Mouse (Mus musculus) left cerebral cortex, postnatal 36 days (tissue): ENCODE measurements around the gene Jmjd1c. TPM values are rescaled to one million over a fixed set of nuclear protein-coding genes. Genes with fewer than 3 reads are reported as not detected.

Source experiments
- DNase-seq, 2 experiments: peaks; one replicate each; pipeline ENCODE4 v3.0.0; 2021 to 2022; ENCODE audit warnings: low spot score in 2 of 2, mixed read lengths in 1 of 2
- intact Hi-C: fragments of 180-260 bp; cut with DNase I; formaldehyde crosslinking; loops from one replicate; pipeline ENCODE4 v1.15.1; 2025
- total RNA-seq, 2 experiments: library from RNA; stranded (reverse); gene quantifications; 2 replicates each; pipeline ENCODE4 v1.2.3; 2021

Jmjd1c gene
- total RNA-seq = 10 to 100 TPM; 71.2 to 96.3 TPM

DNA sequence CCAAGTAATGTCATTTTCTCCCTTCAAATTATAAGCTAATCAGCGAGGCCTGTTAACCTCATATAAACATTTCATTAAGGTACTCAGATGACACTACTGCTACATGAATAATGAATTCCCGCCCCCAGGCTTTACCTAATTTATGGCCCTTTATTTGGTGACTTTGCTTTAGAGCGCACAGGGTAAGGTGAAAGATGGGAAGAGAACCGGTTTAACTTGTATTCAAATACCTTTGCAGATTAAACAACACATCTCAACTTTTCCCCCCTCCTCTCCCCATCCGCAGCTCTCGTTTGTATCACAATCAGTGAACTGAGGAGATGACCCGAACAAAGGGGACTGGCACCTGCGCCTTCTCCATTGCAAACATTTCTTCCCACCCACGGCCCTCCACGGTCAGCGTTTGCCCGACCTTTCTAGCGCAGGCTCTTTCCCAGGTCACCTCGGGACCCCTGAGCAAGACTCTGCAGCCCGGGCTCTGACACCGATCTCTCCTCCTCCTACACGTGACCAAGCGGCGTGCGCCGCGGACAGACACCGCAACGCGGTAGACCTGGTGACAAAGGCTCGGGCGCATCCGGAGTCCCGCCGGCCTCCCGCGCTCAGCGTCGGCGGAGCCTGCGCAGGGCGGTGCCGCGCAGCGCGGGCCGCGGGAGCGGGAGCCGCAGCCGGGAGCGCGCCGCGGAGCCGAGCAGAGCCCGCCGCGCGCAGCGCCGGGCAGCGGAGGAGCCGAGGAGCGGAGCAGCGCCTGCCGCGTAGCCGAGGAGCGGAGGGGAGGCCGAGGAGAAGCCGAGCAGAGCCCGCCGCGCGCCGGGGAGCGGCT is at the start of gene Jmjd1c:
Jmjd1c (plus strand) TSS at position 328 of the 823 bp plus-strand sequence.
- intact Hi-C loops = loop anchor here (1.0 to 5.0 kb wide), 5 partner anchors 31 to 176 kb away; no protein-coding TSS in a partner anchor

DNA sequence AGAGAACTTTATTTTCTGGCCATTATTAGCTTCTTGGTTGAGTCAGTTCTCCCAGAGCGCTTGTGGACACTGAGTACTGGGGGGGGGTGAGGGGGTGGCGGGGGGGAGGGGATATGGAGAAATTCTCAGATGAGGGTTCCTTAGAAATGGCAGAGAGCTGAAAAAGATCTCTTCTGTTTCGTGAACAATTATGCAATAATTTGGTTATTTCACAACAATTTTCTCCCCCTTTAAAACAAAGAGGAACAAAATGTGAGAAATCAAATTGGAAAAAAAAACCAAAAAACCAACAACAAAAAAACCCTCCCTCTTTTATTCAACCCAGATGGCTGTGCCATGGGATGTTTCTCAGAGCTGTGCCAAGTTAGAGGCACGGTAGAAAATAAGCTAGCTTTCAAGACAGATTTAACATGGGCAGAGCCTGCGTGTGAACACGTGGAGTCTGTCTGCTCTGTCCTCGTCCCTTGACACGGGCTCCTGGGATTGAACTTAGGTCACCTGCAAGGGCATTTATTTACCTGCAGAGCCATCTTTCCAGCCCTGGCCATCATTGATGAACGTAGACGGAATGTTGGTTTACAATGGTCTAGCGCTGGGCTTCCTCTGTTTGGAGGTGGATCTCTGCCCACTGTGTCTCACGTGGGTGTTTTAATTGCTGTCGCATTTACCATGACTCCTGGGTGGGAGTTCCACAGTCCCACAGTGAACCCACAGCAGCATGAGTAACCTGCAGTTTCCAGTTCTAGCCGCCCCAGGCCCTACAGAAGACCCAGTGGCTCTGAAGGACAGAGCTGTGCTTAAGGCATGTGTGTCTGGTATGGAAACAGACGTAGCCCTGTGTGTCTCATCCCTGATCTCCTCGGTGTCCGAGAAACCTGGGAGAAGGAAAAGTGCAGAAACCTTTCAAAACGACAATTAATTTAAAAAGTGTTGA is 47.9 kb upstream of the Jmjd1c start:
- DNase-seq = peak in 1 of 2 experiments; percentile 29
- intact Hi-C loops = no loop called here

More for the DNA sequence above, at the start of gene Jmjd1c:
- DNase-seq = peak; percentile 85 to 89

DNA sequence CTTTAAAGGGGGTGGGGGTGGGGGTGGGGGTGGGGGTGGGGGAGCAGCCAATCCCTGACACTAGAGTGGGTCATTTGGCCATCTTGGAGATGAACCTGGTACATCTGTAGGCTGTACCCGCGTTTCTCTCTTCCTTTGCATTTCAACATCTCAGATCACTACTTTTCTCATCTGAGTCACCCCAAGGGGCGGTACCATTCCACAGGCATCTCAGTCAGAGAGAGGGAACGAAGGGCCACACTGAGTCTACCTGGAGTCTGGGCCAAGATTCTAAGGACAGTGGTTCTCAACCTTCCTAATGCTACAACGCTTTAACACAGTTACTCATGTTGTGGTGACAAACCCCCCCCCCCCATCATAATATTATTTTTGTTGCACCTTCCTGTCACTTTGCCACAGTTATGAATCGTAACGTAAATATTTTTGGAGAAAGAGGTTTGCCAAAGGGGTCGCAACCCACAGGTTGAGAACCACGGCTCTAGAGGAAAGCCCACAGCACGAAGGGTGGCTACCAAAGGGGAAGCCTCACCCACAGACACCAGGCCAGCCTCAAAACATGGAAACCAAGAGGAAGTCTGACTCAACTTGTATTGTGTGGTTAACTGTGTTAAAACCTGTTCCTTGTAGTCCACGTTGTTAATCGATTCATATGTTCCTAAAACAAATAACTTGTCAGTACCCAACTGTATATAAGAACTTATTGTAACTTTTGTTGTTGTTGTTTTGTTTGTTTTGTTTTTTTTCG is 46.9 kb upstream of the Jmjd1c start:
- intact Hi-C loops = no loop called here
- DNase-seq = no peak

DNA sequence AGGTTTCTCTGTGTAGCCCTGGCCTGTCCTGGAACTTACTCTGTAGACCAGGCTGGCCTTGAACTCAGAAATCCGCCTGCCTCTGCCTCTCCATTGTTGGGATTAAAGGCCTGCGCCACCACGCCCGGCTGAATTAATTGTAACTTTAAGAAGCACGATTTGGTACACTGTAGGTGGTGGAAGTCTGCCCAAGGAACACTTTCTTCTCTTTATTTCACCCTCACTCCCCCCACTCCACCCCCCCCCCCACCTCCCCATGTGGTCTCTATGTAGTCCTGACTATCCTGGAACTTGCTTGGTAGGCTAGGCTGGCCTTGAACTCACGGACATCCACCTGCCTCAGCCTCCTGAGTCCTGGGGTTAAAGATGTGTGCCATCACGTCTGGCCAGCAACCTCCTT is 46.3 kb upstream of the Jmjd1c start:
- no peak for DNase-seq

DNA sequence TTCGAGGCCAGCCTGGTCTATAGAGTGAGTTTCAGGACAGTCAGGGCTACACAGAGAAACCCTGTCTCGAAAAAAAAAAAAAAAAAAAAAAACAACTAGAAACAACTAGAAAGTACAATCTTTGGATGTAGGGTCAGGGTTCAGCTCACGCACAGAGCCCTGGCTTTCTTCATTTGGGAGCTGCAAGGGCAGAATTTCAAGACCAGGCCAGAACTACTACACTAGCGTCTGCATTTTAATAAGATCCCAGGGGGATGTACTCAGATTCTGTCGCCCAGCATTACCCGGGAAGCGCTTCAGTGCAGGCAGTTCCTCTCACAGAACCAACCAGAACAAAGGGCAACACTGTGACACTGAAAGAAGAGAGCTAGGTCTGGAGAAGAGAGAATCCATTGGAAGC is 45.2 kb upstream of the Jmjd1c start:
- DNase-seq = no peak
- intact Hi-C loops = no loop called here

More for the DNA sequence above, 46.3 kb upstream of the Jmjd1c start:
- intact Hi-C loops = no loop called here

DNA sequence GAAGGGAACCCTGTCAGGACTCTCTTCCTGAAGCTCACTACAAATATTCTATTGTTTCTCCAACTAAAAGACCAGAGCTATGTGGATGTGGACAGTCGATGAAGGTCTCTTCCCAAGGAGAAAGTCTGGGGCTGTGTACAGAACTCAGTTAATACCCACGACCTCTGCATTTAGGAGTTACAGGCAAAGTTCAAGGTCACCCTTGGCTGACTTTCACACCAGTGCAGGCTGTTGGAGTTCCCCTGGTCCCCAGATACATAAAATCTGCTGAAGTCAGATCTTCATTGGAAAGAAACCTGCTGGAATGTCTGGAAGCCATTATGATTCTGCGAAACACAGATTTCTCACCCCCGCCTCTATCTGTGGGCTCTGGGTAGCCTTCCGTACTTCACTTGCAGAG is 44.5 kb upstream of the Jmjd1c start:
- no peak for DNase-seq
- intact Hi-C loops = no loop called here

DNA sequence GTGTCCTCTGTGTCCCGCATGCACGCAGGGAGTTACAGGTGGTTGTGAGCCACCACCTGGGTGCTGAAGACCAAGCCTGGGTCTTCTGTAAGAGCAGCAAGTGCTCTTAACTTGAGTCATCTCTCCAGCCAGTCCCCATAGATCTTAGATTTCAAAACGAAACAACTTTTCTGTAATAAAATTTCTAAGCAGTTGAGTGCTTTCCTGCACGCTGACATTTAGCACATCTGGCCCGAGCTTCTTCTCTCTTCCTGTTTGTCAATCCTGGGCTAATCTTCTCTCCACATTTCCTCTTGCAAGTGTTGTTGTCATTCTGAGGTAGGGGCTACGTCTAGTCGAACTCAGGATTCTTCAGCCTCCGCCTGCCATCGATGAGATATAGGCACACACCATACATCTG is 43.5 kb upstream of the Jmjd1c start:
- no peak for DNase-seq
- intact Hi-C loops = no loop called here

DNA sequence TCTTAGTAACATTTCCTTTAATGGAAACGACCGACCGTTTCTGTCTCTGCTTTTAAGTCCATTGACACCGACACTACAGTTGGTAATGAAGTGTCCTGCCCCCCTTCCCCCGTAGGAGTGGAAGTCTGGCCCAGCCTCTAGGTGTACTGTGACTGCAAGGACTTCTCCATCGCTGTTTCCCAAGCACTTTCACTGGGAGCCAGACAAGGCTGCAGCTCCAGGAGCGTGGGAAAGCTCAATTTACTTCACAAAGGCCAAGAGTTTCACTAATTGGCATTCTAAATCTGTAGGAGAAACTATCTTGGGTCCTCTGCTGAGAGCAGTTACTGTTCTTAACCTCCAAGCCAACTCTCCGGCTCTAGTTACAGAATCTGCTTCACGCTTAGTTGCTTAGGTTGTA is 42.5 kb upstream of the Jmjd1c start:
- no peak for DNase-seq
- intact Hi-C loops = no loop called here

DNA sequence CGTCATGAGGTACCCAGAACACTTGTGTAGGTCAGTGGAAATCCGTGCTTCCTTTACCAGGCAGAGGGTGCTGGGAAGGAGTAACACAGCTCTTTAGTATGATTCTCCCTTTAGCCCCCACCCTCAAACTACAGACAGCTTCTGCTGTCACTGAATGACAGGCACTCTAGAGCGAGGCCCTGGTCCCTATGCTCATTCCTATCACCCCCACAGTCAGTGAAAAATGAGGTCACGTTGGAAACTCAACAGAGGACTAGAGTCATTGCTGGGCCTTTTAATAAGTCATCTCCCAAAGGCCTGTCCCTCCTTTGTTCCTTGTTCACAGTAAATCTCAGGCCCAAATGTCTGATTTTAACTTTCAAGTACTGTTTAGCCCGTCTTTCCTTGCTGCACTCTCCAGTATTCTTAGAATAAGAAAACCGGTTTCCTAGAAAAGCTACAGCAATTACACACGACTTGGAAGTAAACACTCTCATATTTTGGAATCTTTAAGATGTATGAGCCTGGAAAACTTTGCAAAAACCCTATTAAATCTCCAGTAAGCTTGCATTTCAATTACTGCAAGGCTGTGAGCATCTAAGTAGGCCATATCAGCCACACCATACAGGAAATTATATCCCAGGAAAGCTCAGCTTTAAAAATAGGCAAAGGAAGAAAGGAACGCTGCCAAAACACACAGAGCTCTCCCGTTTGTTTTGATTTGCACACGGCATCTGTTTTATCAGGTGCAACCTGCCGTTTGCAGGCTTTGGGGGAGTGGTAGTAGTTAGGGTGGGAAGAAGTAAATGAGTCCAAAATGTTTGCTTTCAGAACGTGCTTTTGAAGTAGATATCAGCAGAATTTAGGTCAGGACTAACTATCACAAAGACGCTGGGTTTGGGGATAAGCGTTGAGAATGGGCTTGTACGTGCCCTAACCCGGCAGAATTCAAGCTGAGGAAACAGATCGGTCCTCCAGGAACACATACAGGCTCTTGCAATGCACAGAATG is 39.8 kb upstream of the Jmjd1c start:
- no peak for DNase-seq
- intact Hi-C loops = no loop called here

DNA sequence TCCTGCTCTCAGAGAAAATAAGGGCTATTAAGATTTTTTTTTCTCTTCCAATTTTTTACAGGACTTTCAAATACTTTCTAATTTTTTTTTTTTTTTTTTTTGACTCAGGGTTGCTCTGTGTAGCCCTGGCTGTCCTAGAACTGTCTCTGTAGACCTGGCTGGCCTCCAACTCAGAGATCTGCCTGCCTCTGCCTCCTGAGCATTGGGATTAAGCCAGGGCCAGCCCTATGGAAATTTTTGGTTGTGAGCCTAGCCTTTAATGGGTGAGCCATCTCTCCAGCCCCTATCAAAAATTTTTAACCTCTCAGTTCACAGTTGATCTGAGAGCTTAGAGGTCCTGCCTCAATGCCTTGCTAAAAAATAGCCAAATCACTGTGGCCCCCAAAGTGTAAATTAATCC is 38.7 kb upstream of the Jmjd1c start:
- intact Hi-C loops = no loop called here
- no peak for DNase-seq

DNA sequence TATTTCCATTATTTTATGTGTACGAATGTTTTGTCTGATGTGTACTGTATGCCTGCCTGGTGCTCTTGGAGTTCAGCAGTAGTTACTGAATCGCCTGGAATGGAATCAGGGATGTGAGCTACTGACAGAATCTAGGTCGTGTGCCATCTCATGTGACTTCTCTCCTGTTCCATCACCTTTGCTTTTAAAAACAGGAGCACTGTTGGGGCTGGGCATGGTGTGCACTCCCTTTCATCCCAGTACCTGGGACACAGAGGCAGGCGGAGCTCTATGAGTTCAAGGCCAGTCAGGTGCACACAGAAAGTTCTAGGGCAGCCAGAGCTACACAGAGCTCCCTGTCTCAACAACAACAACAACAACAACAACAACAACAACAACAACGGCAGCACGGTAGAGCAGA is 38.2 kb upstream of the Jmjd1c start:
- no peak for DNase-seq
- intact Hi-C loops = no loop called here

DNA sequence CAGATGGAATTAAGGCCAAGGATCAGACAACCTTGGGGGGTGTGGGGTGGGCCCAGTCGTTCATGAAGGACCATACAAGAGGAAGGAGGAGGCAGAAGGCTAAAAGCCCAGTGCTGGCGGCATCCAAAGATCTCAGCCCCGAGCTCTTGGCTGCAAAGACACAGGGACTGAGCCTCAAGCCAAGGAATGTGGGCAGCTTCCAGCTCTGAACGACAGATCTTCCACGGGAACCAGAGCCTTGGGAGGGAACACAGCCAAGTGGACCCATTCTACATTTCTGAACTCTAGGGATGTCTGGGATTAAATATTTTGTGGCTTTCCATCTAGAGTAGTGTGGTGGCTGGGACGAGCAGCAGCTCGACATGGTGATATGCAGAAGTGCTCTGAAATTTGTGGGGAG is 37.6 kb upstream of the Jmjd1c start:
- intact Hi-C loops = no loop called here
- DNase-seq = peak in 1 of 2 experiments; percentile 35

DNA sequence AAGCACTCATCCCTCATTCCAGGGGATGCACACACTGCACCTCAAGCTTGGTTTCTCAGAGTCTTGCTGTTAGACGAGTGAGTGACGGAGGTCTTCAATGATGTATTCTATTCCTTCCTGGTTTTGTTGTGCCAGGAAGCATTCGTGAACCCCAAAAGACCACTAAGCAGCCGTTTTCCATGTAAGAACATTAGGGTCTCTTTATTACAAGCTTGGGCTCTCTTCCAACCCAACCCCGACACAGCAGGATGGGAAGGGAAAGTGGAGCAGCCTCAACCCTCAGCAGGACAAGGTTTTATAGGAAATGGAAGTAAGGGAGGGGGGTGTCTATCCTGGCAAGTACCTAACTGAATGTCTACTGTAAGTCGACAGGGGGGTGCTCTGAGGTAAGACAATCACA is 37.2 kb upstream of the Jmjd1c start:
- DNase-seq = no peak
- intact Hi-C loops = no loop called here

DNA sequence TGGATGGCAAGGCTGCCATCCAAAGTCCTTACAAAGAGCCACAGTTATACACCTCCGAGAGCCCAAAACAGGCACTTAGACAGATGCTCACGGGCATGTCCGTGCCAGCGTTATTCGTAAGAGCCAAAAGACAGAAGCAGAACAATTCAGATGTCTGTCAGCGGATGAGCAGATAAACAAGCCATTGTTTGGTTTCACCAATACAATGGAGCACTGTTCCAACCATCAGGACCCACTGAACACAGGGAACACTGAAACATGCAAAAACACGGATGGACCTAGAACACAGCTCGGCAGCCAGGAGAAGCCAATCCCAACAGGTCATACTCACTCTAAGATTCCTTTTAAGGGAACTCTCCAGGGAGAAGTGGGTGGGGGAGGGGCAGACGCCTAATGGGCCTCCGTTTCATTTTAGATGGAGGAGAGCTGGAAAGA is 34.5 kb upstream of the Jmjd1c start:
- intact Hi-C loops = no loop called here
- no peak for DNase-seq

DNA sequence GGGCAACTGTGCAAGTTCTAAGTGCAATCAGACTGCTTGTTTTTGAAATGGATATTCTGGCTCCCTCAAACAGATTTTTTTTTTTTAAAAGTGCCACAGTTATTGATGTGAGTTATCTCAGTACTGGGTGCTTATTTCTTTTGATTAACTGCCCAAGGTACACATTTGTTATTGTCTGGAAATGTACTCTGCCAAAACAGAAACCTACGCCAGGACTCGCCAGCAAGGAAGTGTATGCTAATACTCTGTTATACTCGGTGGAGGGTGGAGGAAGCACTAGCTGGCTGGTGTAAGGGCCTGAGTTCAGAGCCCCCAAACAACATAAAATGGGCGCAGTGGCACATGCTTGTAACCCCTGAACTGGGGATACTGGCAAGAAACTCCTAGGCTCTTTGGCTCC is 34.1 kb upstream of the Jmjd1c start:
- no peak for DNase-seq
- intact Hi-C loops = no loop called here

DNA sequence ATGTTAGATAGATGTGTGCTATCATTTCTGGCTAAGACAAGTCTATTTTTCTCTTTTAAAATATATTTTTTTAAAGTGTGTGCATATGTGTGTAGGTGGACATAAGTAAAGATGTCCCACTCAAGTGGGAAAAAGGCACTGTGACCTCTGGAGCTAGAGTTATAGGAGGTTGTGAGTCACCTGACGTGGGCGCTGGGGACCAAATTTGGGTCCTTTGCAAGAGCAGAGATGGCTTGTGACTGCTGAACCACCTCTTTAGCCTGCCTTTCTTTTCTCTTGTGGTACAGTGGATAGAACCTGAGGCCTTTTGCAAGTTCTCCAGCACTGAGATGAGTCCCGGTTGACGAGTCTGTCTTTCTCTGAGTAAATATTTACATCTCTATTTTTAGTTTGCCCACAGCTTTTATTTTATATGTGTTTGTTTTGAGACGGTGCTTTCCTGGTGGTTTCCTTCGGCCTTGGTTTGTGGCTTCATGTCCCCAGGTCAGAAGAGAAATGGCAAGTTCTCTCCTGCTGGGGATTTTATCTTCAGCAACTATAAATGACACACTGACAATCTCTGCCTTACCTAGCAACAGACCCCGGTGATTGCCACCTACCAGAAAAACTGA is 30.5 kb upstream of the Jmjd1c start:
- DNase-seq = no peak
- intact Hi-C loops = no loop called here

DNA sequence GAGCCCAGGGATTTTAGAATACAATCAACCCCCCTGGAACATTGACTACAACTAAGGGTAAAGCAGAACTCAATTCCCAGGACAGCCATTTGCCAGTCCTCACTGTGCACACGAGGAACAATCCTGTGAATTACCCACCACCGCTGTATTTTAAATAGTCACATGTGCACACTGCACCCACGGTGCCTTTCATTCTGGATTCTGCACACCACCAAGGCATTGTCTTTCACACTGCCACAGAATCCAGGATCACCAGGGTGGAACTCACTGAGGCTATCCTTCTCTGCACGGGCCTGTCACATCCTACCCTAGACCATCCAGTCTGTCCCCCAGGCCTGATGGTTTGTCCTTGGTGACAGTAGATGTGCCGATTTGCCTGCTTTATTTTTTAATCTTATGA is 30.0 kb upstream of the Jmjd1c start:
- intact Hi-C loops = no loop called here
- no peak for DNase-seq

DNA sequence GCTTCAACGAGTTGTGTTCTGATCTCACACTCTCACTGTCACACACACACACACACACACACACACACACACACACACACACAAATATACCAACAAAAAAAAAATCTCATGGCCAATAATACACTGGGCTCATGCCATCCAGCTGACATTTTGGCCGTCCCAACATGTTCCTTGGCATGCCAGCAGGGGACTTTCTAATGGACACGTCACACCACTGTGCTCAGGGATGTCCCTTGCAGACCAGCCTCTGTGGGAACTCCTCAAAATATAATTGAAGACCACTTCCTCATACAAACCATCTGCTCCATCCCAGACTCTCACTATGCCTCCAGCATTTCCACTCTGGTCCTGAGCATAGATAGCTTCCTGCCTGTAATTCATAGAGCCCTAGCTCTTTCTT is 29.5 kb upstream of the Jmjd1c start:
- intact Hi-C loops = no loop called here
- DNase-seq = no peak
